Mouse (Mus musculus) small intestine, adult 2 months (tissue): Measurements from ENCODE around the gene Napepld.
"Not testable (repeated sequence)": the region's sequence is repeated elsewhere in the genome, so short reads cannot be mapped to it uniquely, and the experiment has no call there.

Experiments
- CTCF ChIP-seq: fragments of 200-500 bp; IDR thresholded peaks from 2 replicates; pipeline ENCODE4 v1.5.1; 2012; ENCODE audit warnings: low read depth, mild to moderate bottlenecking, control low read depth, inconsistent platforms, low read length, moderate library complexity, mixed read lengths; ENCODE audit not compliant: insufficient replicate concordance, insufficient read length; ENCODE audit errors: extremely low read depth
- POLR2A ChIP-seq: fragments of 200-500 bp; IDR thresholded peaks from 2 replicates; pipeline ENCODE4 v1.6.1; 2012; ENCODE audit warnings: low read depth, mild to moderate bottlenecking, control low read depth, inconsistent platforms, low read length, moderate library complexity

DNA sequence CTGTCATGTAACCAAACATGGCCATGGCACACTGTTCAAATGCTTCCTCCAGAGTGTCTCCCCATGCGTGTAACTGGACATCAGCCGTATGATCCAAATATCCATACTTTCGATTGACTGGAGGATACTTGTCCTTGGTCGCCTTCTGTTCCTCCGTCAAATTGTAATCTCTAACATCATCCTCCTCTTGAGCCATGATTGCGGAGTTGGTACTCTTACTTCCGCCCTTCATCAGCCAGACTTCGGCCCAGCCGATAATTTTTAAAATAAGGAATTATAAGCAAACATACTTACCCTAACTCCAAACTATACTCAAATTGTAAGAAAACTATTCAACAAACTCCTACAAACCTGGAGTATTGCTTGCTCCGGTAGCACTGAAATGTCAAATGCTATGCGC is 86.9 kb downstream of the Napepld start:
- not testable (repeated sequence) for TF ChIP-seq CTCF, POLR2A
